Comparison of ENCODE assay signal across 16 mouse cellular contexts in the genomic region with DNA sequence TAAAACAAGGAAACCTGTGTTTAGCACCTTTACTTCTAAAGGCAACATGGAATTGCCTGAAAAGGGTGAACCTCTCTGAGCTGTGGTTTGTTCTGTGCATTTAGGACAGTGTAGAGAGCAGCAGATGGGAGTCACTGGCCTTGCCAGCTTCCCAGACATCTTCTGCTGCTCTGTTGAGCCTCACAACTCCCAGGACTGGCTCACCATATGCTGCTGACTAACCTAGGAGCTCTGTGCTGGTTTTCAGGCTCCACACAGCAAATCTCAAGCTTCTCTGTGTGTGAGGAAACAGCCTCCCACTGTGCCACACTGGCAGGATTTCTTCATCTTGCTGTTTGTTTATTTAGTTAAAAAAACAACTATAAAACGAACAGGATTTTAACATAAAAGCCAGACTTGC. TPM values are rescaled to one million over a fixed set of nuclear protein-coding genes. Genes with fewer than 3 reads are reported as not detected.
DNase-seq lines count a peak whose midpoint lies in the region; ATAC-seq and TF ChIP-seq lines count a peak whose summit lies in the region.
"Had no signal": no experiment of that assay in that cellular context is flagged by ENCODE, and none has a peak within 500 bp of the region (broad histone marks: within the 10 kb centered on the region; RNA-seq: fewer than 3 reads in every experiment).

No protein-coding gene starts in this region.

- no peaks in the 10 kb centered on the region for H3K4me1 ChIP-seq in forebrain, embryonic 15.5 days
- no peaks in the 10 kb centered on the region for H3K4me1 ChIP-seq in forebrain, embryonic 12.5 days
- peaks cover 11% of the 10 kb centered on the region for H3K4me1 ChIP-seq in cerebellum, adult 2 months (ENCODE audit: control insufficient read depth, insufficient read depth, low read length)
- H3K4me1 ChIP-seq: embryonic facial prominence, embryonic 12.5 days; lung, embryonic 15.5 days had no signal

- H3K27me3 ChIP-seq in forebrain, embryonic 15.5 days, result no peaks in the 10 kb centered on the region
- H3K27me3 ChIP-seq in forebrain, embryonic 12.5 days, result no peaks in the 10 kb centered on the region
- no peaks in the 10 kb centered on the region for H3K27me3 ChIP-seq in cerebellum, adult 2 months (ENCODE audit: control insufficient read depth, insufficient read depth, low read length)
- H3K27me3 ChIP-seq: embryonic facial prominence, embryonic 12.5 days; lung, embryonic 15.5 days had no signal

- H3K9me3 ChIP-seq in forebrain, embryonic 15.5 days, result no peaks in the 10 kb centered on the region
- no peaks in the 10 kb centered on the region for H3K9me3 ChIP-seq in forebrain, embryonic 12.5 days
- H3K9me3 ChIP-seq: embryonic facial prominence, embryonic 12.5 days; lung, embryonic 15.5 days had no signal

- peak; percentile 7 to 26 for DNase-seq in left cerebral cortex, adult 9 months (ENCODE audit: low spot score in 2 of 2)
- no peak for DNase-seq in left cerebral cortex, adult 11 months (ENCODE audit: low spot score)
- peak; percentile 56 to 81 for DNase-seq in cerebellum, adult 2 months
- peak; percentile 16 to 23 for DNase-seq in layer of hippocampus, postnatal 36 days
- no peak for DNase-seq in heart, postnatal 36 days
- no peak for DNase-seq in spleen, adult 12 weeks (ENCODE audit: low spot score)
- DNase-seq: adrenal gland, adult 2 months; heart, adult 18-20 months; kidney, postnatal 36 days; liver; spleen, adult 18-20 months had no signal

- intact Hi-C loops in heart, postnatal 36 days (cut with DNase I), result no loop called here

- H3K9ac ChIP-seq in forebrain, embryonic 15.5 days (replicated peaks), result no peak overlapping the region
- H3K9ac ChIP-seq in forebrain, embryonic 12.5 days, result no peak overlapping the region
- H3K9ac ChIP-seq: embryonic facial prominence, embryonic 12.5 days; lung, embryonic 15.5 days had no signal

- H3K36me3 ChIP-seq in forebrain, embryonic 15.5 days, result no peaks in the 10 kb centered on the region
- H3K36me3 ChIP-seq in forebrain, embryonic 12.5 days (replicated peaks), result no peaks in the 10 kb centered on the region
- H3K36me3 ChIP-seq: embryonic facial prominence, embryonic 12.5 days; lung, embryonic 15.5 days had no signal

- no peak overlapping the region for H3K4me3 ChIP-seq in forebrain, embryonic 15.5 days
- no peak overlapping the region for H3K4me3 ChIP-seq in forebrain, embryonic 12.5 days (replicated peaks)
- H3K4me3 ChIP-seq in cerebellum, adult 2 months (replicated peaks; ENCODE audit: insufficient read depth, low read depth, low read length), result no peak overlapping the region
- H3K4me3 ChIP-seq: embryonic facial prominence, embryonic 12.5 days; lung, embryonic 15.5 days had no signal

- TF ChIP-seq POLR2A in cerebellum, adult 2 months (IDR thresholded peaks at IDR 0.05; ENCODE audit: borderline replicate concordance, insufficient read depth, low read length), result no peak

- H3K4me2 ChIP-seq in forebrain, embryonic 15.5 days (replicated peaks), result no peak overlapping the region
- no peak overlapping the region for H3K4me2 ChIP-seq in forebrain, embryonic 12.5 days
- H3K4me2 ChIP-seq: embryonic facial prominence, embryonic 12.5 days; lung, embryonic 15.5 days had no signal

- H3K27ac ChIP-seq in forebrain, embryonic 15.5 days (replicated peaks), result no peak overlapping the region
- no peak overlapping the region for H3K27ac ChIP-seq in forebrain, embryonic 12.5 days
- no peak overlapping the region for H3K27ac ChIP-seq in cerebellum, adult 2 months (ENCODE audit: insufficient read depth, low read length)
- H3K27ac ChIP-seq: embryonic facial prominence, embryonic 12.5 days; lung, embryonic 15.5 days had no signal

- peak; percentile 72 for ATAC-seq in forebrain, embryonic 15.5 days (replicated peaks)
- no peak for ATAC-seq in forebrain, embryonic 12.5 days (ENCODE audit: low FRiP score)
- ATAC-seq: intestine, embryonic 16.5 days had no signal

- no peak for TF ChIP-seq CTCF in cerebellum, adult 2 months (IDR thresholded peaks at IDR 0.05; ENCODE audit: borderline replicate concordance, insufficient read depth, low read depth, low read length)

- WGBS in forebrain, embryonic 15.5 days, result 40% methylated on average over 1 of the region's 1 CpGs
- WGBS in forebrain, embryonic 12.5 days, result 51% methylated on average over 1 of the region's 1 CpGs
- WGBS in cerebellum, adult 2 months, result 10% methylated on average over 1 of the region's 1 CpGs

RNA-seq across cellular contexts. Expression of gene Trpc6, which starts 53.1 kb away (rescaled TPM):
- polyA plus RNA-seq in forebrain, embryonic 15.5 days (2015; fragmentation: Nextera tagmentation; extraction: Ambion mirVana), result 0.42 and 0.61 TPM in 2 replicates
- polyA plus RNA-seq in forebrain, embryonic 12.5 days (2016; fragmentation: Nextera tagmentation; extraction: Ambion mirVana), result 0.86 and 1.1 TPM in 2 replicates
- polyA plus RNA-seq in cerebellum, adult 2 months (2012; rRNA removed), result 0.74 and 1.1 TPM in 2 replicates
- total RNA-seq in layer of hippocampus, postnatal 36 days (2021), result 10 to 100 TPM; 30.4 to 31.1 TPM
- under 1 TPM; 0.41 to 0.42 TPM for total RNA-seq in heart, postnatal 36 days (2021)

Comparison
In these comparisons a context has a peak if more than half of its experiments do, and no peak if none do; other contexts are left out.
1. DNase-seq: peak in left cerebral cortex, adult 9 months (2 of 2), cerebellum, adult 2 months (2 of 2) and layer of hippocampus, postnatal 36 days (2 of 2); none in left cerebral cortex, adult 11 months (single experiment), heart, postnatal 36 days (0 of 2) and spleen, adult 12 weeks (single experiment).